Mouse (Mus musculus) mature B cell (primary cell): Measurements from ENCODE around the gene Nav2.

Experiments
- in situ Hi-C: fragments of 300-500 bp; cut with MboI; formaldehyde crosslinking; loops from 2 replicates; pipeline ENCODE4 v1.14.3; 2019

Gene Nav2

GRCm38 (mm10) chr7:48888751-48889150, 19.8 kb upstream of the Nav2 start:
- in situ Hi-C loops = loop anchor here (10.0 kb wide), 1 partner anchor 134 kb away; no protein-coding TSS in a partner anchor

GRCm38 (mm10) chr7:48891029-48891428, 17.5 kb upstream of the Nav2 start:
- in situ Hi-C loops = no loop called here

GRCm38 (mm10) chr7:48893093-48893492, 15.4 kb upstream of the Nav2 start:
- in situ Hi-C loops = no loop called here

- in situ Hi-C loops = no loop called here
These were observed 14.4 kb upstream of the Nav2 start for GRCm38 (mm10) chr7:48894152-48894551.

GRCm38 (mm10) chr7:48894763-48895162, 13.8 kb upstream of the Nav2 start:
- in situ Hi-C loops = no loop called here

GRCm38 (mm10) chr7:48895475-48895874, 13.0 kb upstream of the Nav2 start:
- in situ Hi-C loops = no loop called here

- in situ Hi-C loops = no loop called here
These were observed 12.5 kb upstream of the Nav2 start for GRCm38 (mm10) chr7:48896051-48896450.

GRCm38 (mm10) chr7:48897539-48898163, 10.9 kb upstream of the Nav2 start:
- in situ Hi-C loops = no loop called here

- in situ Hi-C loops = no loop called here
These were observed 10.1 kb upstream of the Nav2 start for GRCm38 (mm10) chr7:48898416-48898815.

- in situ Hi-C loops = no loop called here
These were observed 7.9 kb upstream of the Nav2 start for GRCm38 (mm10) chr7:48900408-48901167.

- in situ Hi-C loops = no loop called here
These were observed 6.1 kb upstream of the Nav2 start for GRCm38 (mm10) chr7:48902454-48902853.

GRCm38 (mm10) chr7:48909342-48909671, 791 bp downstream of the Nav2 start:
- in situ Hi-C loops = no loop called here

- in situ Hi-C loops = no loop called here
These were observed 1.8 kb downstream of the Nav2 start for GRCm38 (mm10) chr7:48910282-48910681.

- in situ Hi-C loops = no loop called here
These were observed 2.6 kb downstream of the Nav2 start for GRCm38 (mm10) chr7:48911146-48911545.

- in situ Hi-C loops = no loop called here
These were observed 6.4 kb downstream of the Nav2 start for GRCm38 (mm10) chr7:48914630-48915506.

GRCm38 (mm10) chr7:48917463-48917862, 8.9 kb downstream of the Nav2 start:
- in situ Hi-C loops = no loop called here

GRCm38 (mm10) chr7:48917988-48918387, 9.5 kb downstream of the Nav2 start:
- in situ Hi-C loops = no loop called here

- in situ Hi-C loops = no loop called here
These were observed 9.9 kb downstream of the Nav2 start for GRCm38 (mm10) chr7:48918389-48918788.

- in situ Hi-C loops = no loop called here
These were observed 15.1 kb downstream of the Nav2 start for GRCm38 (mm10) chr7:48923620-48924019.

- in situ Hi-C loops = no loop called here
These were observed 16.7 kb downstream of the Nav2 start for GRCm38 (mm10) chr7:48925214-48925613.

GRCm38 (mm10) chr7:48928364-48928763, 19.8 kb downstream of the Nav2 start:
- in situ Hi-C loops = no loop called here

GRCm38 (mm10) chr7:48930399-48930798, 21.9 kb downstream of the Nav2 start:
- in situ Hi-C loops = no loop called here

- in situ Hi-C loops = no loop called here
These were observed 23.6 kb downstream of the Nav2 start for GRCm38 (mm10) chr7:48932138-48932537.
